Mouse (Mus musculus): ENCODE data around the gene Orc2.

- TF ChIP-seq CTCF (IDR thresholded peaks at IDR 0.05; ENCODE audit: control insufficient read depth, insufficient read depth, insufficient read length) (no peak), USF1 (IDR thresholded peaks at IDR 0.05; ENCODE audit: low read depth) (no peak), MYOD1 (IDR thresholded peaks at IDR 0.05; ENCODE audit: control insufficient read depth, insufficient read length, low read depth) (no peak), FOSL1 (IDR thresholded peaks at IDR 0.05; ENCODE audit: insufficient read depth, low read length, poor library complexity, severe bottlenecking) (no peak), CEBPB (IDR thresholded peaks at IDR 0.05; ENCODE audit: low read depth) (no peak), MAX (IDR thresholded peaks at IDR 0.05) (no peak), MYOG (IDR thresholded peaks at IDR 0.05; ENCODE audit: control insufficient read depth, extremely low read depth, insufficient read length) (no peak)
Observed at GRCm38 (mm10) chr1:58423371-58424248, 81.3 kb downstream of the Orc2 start, which contains the start of gene Clk1.

Measured in C2C12 (cell line).